Mouse (Mus musculus) cerebellum, postnatal 25 days (tissue): ENCODE results near the gene Tm9sf4.

Experiments used
- DNase-seq, 2 experiments: peaks; one replicate each; pipeline ENCODE4 v3.0.0; 2021; ENCODE audit warnings: mixed read lengths in 2 of 2

Gene Tm9sf4

GRCm38 (mm10) chr2:153160844-153161683 is at the start of gene Tm9sf4:
Gene Tm9sf4, plus strand, starts transcription at chr2:153161303.
- peak; percentile 94 to 95 for DNase-seq

GRCm38 (mm10) chr2:153115679-153116081 is 45.4 kb upstream of the Tm9sf4 start:
- no peak for DNase-seq

- DNase-seq, result no peak
These were observed 44.0 kb upstream of the Tm9sf4 start for GRCm38 (mm10) chr2:153117051-153117486.

DNA sequence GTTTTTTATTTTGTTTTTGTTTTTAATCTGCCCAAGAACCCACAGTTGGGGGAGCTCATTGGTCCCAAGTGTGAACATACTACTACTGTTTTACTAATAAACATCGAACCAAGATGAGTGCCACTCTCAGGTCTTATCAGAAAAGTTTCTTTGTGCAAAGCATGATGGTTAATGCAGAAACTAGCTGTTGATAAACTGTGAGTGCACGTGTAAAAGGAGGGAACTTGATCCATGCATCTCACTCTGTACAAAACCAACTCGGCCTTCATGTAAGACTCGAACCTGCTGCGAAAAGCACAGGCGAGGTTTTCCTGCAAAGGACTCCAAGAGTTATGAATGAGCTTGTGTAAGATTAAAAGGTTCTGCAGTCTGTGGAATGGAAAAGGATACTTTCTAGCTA is 41.6 kb upstream of the Tm9sf4 start:
- no peak for DNase-seq

DNA sequence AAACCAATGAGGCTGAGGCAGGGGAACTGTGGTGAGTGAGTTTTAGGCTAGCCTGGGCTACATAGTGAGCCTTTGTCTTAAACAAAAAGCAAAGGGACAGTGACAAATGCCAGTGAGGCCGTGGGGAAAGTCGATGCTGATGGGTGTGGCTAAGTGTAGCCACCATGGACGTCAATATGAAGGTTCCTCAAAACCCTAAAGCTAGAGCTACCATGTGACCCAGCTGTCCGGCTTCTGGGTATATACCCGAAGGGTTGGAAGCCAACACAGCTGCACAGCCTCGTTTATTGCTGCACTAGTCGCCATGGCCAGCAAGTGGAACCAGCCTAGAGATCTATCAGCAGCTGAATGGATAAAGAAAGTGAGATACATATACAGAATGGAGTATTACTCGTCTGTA is 41.0 kb upstream of the Tm9sf4 start:
- no peak for DNase-seq

DNA sequence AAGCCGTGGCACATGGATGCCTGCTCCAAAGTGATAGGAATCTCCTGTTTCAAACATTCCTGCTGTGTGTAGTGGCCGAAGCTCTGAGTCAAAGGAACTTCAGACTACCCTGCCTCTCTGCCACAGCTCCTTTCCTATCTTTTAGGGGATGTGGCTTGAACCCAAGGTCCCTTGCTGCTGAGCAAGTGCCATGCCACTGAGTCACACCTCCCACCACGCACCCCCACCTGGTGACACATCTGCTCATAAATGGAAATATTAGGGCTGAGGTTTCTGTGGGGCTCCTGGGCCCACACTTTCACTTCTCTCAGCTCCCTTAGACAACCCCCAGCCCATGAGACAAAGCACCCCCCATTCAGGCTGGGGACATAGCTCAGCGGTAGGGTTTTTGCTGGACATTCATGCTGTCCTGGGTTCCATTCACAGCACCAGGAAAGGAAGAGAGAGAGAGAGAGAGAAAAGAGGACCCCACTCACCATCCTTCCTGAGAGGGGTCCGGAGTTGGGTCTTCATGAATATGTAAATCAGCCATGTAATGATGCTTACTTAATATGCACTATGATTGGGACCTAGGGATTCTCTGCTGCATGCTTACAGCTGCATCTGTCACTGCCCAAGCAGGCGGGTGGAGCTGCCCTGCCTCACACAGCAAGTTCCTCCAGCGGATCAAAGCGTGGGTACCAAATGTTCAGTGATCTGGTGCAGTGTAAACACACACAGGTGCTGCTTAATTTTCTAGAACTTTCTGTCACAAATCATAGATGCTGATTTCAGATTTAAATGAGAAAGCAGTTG is 39.1 kb upstream of the Tm9sf4 start:
- DNase-seq, result no peak

DNA sequence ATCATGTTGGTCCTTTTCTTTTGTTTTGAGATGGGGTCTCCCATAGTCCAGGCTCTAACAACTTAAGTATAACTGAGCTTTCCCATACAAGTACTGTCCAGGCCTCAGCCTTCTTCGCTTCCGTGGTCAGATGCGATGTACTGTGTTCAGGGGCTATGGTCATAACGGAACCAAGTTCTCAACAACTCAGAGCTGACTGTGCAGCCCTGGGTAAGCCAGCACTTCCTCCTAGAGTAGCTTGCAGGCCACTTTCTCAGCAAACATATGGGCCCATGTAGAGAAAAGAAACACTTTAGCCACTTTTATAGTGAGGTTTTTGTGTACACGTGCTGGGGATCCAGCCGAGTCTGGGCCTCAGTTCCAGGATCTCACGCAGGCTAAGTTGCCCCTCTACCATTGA is 38.4 kb upstream of the Tm9sf4 start:
- DNase-seq, result no peak

- DNase-seq, result no peak
These were observed 35.2 kb upstream of the Tm9sf4 start for GRCm38 (mm10) chr2:153125875-153126274.

GRCm38 (mm10) chr2:153131019-153131418 is 30.1 kb upstream of the Tm9sf4 start:
- DNase-seq, result peak in 1 of 2 experiments; percentile 27

- no peak for DNase-seq
These were observed 26.9 kb upstream of the Tm9sf4 start for GRCm38 (mm10) chr2:153134237-153134636.

DNA sequence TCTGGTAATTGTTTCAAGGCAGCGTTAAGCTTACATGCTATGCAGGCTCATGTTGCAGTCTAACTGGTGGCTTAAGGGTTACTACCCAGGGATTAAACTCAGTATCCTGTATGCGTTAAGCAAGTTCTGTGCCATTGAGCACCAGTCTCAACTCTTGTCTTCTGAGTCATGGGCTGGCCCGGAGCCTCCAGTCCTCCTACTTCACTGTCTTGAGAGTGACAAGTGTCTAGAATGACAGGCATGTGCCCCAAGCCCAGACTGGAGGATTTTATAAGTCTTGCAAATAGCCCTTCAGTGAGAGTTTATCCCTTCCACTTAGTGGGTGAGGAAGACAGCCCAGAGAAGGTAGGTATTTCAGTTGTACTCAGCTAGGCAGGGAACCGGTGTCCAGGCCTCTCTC is 24.9 kb upstream of the Tm9sf4 start:
- DNase-seq, result no peak

- no peak for DNase-seq
These were observed 21.9 kb upstream of the Tm9sf4 start for GRCm38 (mm10) chr2:153139158-153139557.

- no peak for DNase-seq
These were observed 21.0 kb upstream of the Tm9sf4 start for GRCm38 (mm10) chr2:153139996-153140613.

DNA sequence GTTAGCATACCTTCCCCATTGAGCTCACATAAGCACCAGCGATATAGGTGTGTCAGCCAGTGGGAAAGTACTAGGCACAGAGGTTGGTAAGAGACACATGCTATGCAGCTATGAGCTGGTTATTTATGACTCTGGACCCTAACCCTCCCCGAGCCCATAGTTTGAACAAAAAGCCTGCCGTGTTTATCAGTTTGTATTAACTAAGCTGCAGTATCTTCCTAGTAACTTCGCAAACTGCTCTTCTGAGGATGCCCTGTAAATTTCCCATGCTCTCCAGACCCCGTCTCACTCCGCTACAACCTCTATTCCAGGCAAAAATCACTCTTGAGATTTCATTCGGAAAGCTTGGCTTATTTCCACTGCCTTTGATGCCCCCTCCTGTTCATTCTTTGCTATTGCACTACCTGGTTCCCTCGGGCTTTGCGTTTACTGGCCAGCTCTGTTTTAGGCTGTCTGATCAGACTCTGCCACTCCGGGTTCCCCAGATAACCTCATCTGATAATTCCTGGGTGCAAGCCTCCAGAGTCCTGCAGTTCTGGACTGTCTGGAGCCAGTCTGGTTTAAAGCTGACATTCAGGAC is 18.4 kb upstream of the Tm9sf4 start:
- DNase-seq, result peak; percentile 70 to 76

DNA sequence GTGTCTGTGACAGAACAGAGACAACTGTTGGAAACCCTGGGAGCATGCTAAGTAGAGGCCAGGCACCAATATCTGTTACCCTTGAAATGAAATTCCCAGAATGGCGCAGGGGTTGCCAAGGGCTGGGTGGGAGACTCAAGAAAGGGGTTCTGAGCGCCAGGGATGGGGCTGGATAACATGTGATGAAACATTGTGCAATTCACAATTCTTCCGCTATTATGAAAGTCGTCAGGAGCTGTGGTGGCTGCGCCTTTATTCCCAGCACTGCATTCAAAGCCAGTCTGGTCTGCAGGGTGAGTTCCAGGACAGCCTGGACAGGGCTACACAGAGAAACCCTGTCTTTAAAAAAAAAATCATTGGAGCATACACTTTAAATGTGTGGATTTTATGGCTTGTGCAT is 15.8 kb upstream of the Tm9sf4 start:
- no peak for DNase-seq

- DNase-seq, result no peak
These were observed 13.9 kb upstream of the Tm9sf4 start for GRCm38 (mm10) chr2:153147236-153147635.

- peak; percentile 84 to 87 for DNase-seq
These were observed 13.4 kb upstream of the Tm9sf4 start for GRCm38 (mm10) chr2:153147715-153148114.

DNA sequence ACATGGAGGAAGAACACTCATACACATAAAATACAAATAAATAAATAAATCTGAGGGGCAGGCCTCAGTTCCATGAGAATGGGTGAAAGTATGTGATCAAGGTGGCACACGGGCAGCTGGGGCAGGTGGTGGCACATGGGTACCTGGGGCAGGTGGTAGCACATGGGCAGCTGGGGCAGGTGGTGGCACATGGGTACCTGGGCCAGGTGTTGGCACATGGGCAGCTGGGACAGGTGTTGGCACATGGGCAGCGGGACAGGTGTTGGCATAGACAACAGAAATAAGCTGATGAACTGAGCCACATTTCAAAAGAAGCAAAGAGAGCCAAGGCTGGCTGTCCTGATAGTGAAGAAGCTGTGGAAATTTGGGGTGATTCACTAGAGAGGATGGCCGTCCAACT is 11.4 kb upstream of the Tm9sf4 start:
- no peak for DNase-seq

DNA sequence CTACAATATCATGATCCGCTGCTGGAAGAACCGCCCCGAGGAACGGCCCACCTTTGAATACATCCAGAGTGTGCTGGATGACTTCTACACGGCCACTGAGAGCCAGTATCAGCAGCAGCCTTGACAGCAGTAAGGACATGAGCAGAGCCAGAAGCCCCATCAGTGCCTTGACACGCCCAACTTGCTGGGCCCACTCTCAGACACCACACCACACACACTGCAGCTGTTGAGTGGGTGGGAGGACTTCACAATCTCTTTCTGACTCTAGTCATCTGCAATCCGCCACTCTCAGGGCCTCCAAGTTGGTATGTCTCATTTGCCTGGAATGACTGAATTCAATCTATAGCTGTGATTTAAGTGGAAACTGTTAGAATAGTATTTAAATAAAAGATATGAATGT is 10.1 kb upstream of the Tm9sf4 start:
- DNase-seq, result no peak

DNA sequence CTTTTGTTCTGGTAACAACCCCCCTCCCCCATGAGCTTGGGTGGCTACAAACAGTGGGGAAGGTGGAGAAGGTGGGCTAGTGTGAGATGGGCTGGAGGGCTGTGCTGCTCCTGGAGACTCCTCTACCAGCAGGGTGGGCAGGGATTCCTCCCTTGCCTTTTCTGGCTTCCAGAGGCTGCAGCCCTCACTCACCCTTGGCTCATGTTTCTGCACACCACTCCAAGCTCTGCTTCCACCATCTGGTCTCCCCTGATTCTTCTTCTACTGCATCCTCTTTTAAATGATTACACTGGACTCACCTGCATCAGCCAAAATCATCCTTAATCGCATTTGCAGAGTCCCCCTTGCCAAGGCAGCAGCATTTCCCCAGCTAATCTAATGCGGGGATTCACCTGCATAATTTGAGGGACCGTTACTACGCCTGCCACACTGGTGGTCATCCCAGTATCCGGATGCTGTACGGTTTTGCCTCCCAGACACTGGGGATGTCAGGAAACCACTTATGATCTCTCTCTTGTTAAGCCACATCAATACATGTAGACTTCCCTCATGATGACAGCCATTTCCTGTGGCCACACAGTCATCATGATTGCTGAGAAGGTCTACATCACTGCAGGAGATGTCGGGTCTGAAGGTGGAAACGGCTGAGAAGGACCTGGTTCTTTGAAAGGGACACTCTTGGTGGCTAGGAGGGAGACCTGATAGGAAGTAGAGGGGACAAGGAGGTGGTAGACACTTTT is 9.0 kb upstream of the Tm9sf4 start:
- DNase-seq, result peak; percentile 48 to 55

DNA sequence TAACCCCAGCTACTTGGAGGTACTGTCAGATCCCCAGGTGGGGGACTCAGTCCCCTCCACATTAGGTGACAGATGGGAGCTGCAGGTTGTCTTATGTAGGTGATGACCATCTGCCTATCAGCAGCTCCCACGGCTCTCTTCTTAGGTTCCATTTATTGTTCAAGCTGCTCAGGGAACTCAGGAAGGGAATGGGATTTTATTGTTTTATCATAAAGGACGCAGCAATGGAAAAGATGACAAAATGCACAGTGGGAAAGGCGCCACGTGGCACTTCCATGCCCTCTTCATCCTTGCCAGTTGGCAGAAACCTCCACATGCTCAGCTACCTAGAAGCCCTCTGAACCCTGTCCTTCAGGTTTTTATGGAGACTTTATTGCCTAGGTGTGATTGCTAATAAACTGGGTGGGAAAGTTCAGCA is 8.1 kb upstream of the Tm9sf4 start:
- DNase-seq, result peak; percentile 63 to 69

DNA sequence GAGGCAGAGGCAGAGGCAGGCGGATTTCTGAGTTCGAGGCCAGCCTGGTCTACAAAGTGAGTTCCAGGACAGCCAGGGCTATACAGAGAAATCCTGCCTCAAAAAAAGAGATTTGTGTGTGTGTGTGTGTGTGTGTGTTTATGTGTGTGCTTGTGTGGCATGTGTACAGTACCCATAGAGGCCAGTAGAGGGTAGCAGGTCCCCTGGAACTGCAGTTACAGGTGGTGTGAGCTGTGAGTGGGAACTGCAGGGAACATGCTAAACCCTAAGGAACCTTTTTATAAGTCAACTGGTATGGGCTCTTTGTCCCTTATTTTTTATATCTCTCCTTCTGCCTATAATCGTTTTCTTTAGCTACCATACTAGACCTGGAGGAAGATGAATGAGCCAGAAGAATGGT is 3.8 kb upstream of the Tm9sf4 start:
- DNase-seq, result peak in 1 of 2 experiments; percentile 23
